ENCODE assay signal across 9 mouse cellular contexts in the genomic region with DNA sequence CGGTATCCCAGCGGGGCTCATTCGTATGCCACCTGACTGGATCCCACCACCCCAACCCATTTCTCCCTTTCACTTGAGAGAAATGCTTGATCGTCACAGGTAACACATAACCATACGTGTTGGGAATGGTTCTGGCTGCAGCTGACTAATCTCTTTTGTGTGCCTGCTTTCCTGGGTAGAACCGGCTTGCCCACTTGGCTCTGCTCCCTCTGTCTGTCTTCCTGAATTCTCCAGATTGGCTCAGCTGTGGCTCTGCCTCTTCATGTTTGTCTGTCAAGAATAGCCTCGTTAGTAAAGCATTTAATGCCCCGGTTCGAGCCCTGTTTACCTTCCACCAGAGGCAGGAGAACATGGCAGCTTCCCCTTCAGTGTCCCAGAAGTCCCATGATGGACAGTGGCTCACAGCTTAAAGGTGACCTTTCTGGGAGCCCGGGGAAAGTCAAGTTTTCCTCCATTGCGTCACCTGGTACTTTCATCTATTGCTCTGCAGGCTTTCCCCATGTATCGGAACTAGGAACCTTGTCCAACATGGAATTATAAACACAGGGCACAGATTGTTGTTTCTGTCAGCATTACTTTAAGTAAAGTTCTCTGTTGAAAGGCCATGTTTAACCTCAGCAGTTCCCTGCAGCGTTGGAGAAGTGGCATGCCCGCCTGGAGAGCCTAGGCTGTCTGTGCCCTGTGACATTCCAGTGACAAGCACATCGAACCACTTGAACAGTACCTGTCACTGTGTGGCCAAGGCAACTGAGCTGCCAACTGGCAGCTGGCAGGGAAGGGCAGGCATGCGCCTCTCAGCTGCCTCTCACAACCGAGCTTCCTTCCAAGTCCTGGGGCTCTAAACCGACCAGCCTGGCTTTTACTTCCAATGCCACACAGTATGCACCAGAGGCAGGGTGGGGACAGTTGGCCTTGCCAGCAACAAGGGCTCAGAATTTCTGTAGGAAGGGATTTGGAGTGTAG.
DNase-seq lines count a peak whose midpoint lies in the region; ATAC-seq and TF ChIP-seq lines count a peak whose summit lies in the region.
"Had no signal": no experiment of that assay in that cellular context is flagged by ENCODE, and none has a peak within 500 bp of the region (broad histone marks: within the 10 kb centered on the region; RNA-seq: fewer than 3 reads in every experiment).

No protein-coding gene starts in this region.

- H3K4me3 ChIP-seq in bone marrow macrophage, adult 2 months (ENCODE audit: insufficient read depth, low read length) = no peak overlapping the region
- no peak overlapping the region for H3K4me3 ChIP-seq in forebrain, embryonic 15.5 days
- no peak overlapping the region for H3K4me3 ChIP-seq in hindbrain, embryonic 14.5 days (replicated peaks; ENCODE audit: low read length)
- H3K4me3 ChIP-seq in myocyte = no peak overlapping the region
- H3K4me3 ChIP-seq in thymus, adult 2 months (ENCODE audit: control insufficient read depth, insufficient read depth, low read length) = no peak overlapping the region
- H3K4me3 ChIP-seq: limb, embryonic 13.5 days had no signal

- H3K4me1 ChIP-seq in bone marrow macrophage, adult 2 months (ENCODE audit: control insufficient read depth, insufficient read depth, low read length) = peaks cover 56% of the 10 kb centered on the region
- H3K4me1 ChIP-seq in forebrain, embryonic 15.5 days = peaks cover 19% of the 10 kb centered on the region
- H3K4me1 ChIP-seq in hindbrain, embryonic 14.5 days (replicated peaks; ENCODE audit: control insufficient read depth, insufficient read depth, low read length) = peaks cover 4% of the 10 kb centered on the region; the same call in 1 of the 2 replicates
- no peaks in the 10 kb centered on the region for H3K4me1 ChIP-seq in thymus, adult 2 months (replicated peaks; ENCODE audit: control insufficient read depth, insufficient read depth, low read length)

- no peak for TF ChIP-seq POLR2A in bone marrow macrophage, adult 2 months (IDR thresholded peaks at IDR 0.05; ENCODE audit: borderline replicate concordance, low read depth, low read length)
- TF ChIP-seq POLR2A in myocyte (IDR thresholded peaks at IDR 0.05; ENCODE audit: insufficient read length, low read depth) = no peak
- TF ChIP-seq POLR2A in thymus, adult 2 months (IDR thresholded peaks at IDR 0.05; ENCODE audit: control insufficient read depth, extremely low read depth, insufficient read depth, low read length, poor library complexity) = no peak

- H3ac ChIP-seq in myocyte (ENCODE audit: control insufficient read depth, insufficient read length) = no peak overlapping the region

- H3K4me2 ChIP-seq in forebrain, embryonic 15.5 days (replicated peaks) = no peak overlapping the region
- no peak overlapping the region for H3K4me2 ChIP-seq in hindbrain, embryonic 14.5 days (replicated peaks)
- H3K4me2 ChIP-seq in myocyte (ENCODE audit: low read depth) = no peak overlapping the region
- H3K4me2 ChIP-seq: limb, embryonic 13.5 days had no signal

- no peak for TF ChIP-seq CTCF in bone marrow macrophage, adult 2 months (IDR thresholded peaks at IDR 0.05; ENCODE audit: low read depth, low read length)
- TF ChIP-seq CTCF in thymus, adult 2 months (IDR thresholded peaks at IDR 0.05; ENCODE audit: borderline replicate concordance, control insufficient read depth, extremely low read depth, insufficient read depth, low read length, poor library complexity) = no peak

- peak overlapping the region; percentile 10 for H3K27ac ChIP-seq in bone marrow macrophage, adult 2 months (ENCODE audit: insufficient read depth, low read depth, low read length)
- H3K27ac ChIP-seq in forebrain, embryonic 15.5 days (replicated peaks) = peak overlapping the region; percentile 40
- H3K27ac ChIP-seq in hindbrain, embryonic 14.5 days = no peak overlapping the region
- no peak overlapping the region for H3K27ac ChIP-seq in thymus, adult 2 months (ENCODE audit: control insufficient read depth, insufficient read depth, low read length)
- H3K27ac ChIP-seq: limb, embryonic 13.5 days had no signal

- H3K9me3 ChIP-seq in forebrain, embryonic 15.5 days = no peaks in the 10 kb centered on the region
- no peaks in the 10 kb centered on the region for H3K9me3 ChIP-seq in hindbrain, embryonic 14.5 days (ENCODE audit: control insufficient read depth, low read length)
- H3K9me3 ChIP-seq: limb, embryonic 13.5 days had no signal

- H3K79me2 ChIP-seq in myocyte (ENCODE audit: control insufficient read depth, insufficient read depth) = no peaks in the 10 kb centered on the region

- DNase-seq in frontal cortex, postnatal 25 days (ENCODE audit: low spot score in 2 of 2) = no peak
- DNase-seq in hindbrain, embryonic 14.5 days (ENCODE audit: low spot score) = peak; percentile 35
- no peak for DNase-seq in urinary bladder, postnatal 25 days (ENCODE audit: low spot score)
- no peak for DNase-seq in thymus, adult 2 months

- H3K27me3 ChIP-seq in forebrain, embryonic 15.5 days = no peaks in the 10 kb centered on the region
- H3K27me3 ChIP-seq in hindbrain, embryonic 14.5 days (ENCODE audit: control insufficient read depth, insufficient read depth, low read length) = no peaks in the 10 kb centered on the region
- H3K27me3 ChIP-seq in myocyte (ENCODE audit: control insufficient read depth, insufficient read depth, insufficient read length) = no peaks in the 10 kb centered on the region
- H3K27me3 ChIP-seq in thymus, adult 2 months (ENCODE audit: control insufficient read depth, insufficient read depth, low read length) = no peaks in the 10 kb centered on the region
- H3K27me3 ChIP-seq: limb, embryonic 13.5 days had no signal

- ATAC-seq in frontal cortex, adult (ENCODE audit: low TSS enrichment) = peak; percentile 47
- ATAC-seq in forebrain, embryonic 15.5 days (replicated peaks) = peak; percentile 74
- ATAC-seq in hindbrain, embryonic 14.5 days (ENCODE audit: low FRiP score) = peak; percentile 48; the same call in 1 of the 2 replicates

- WGBS in forebrain, embryonic 15.5 days = 42% methylated on average over 18 of the region's 18 CpGs
- WGBS in hindbrain, embryonic 14.5 days = 59% methylated on average over 18 of the region's 18 CpGs
- 92% methylated on average over 18 of the region's 18 CpGs for WGBS in thymus, adult 2 months

- H3K36me3 ChIP-seq in forebrain, embryonic 15.5 days = no peaks in the 10 kb centered on the region
- no peaks in the 10 kb centered on the region for H3K36me3 ChIP-seq in hindbrain, embryonic 14.5 days (replicated peaks; ENCODE audit: control insufficient read depth, insufficient read depth)
- no peaks in the 10 kb centered on the region for H3K36me3 ChIP-seq in myocyte (ENCODE audit: control insufficient read depth, insufficient read depth)
- H3K36me3 ChIP-seq in thymus, adult 2 months (ENCODE audit: control insufficient read depth, insufficient read depth, low read length) = no peaks in the 10 kb centered on the region
- H3K36me3 ChIP-seq: limb, embryonic 13.5 days had no signal

- no peak overlapping the region for H3K9ac ChIP-seq in forebrain, embryonic 15.5 days (replicated peaks)
- no peak overlapping the region for H3K9ac ChIP-seq in hindbrain, embryonic 14.5 days
- H3K9ac ChIP-seq: limb, embryonic 13.5 days had no signal

TF ChIP-seq in myocyte, 11 proteins besides CTCF, POLR2A, EP300 and RAD21:
- TF ChIP-seq MYOG (IDR thresholded peaks at IDR 0.05; ENCODE audit: control insufficient read depth in 1 of 3, insufficient read depth in 1 of 3, insufficient read length in 2 of 3, low read depth in 2 of 3) (peak in 2 of 3 experiments; percentile 29 to 85), SRF (IDR thresholded peaks at IDR 0.05; ENCODE audit: control insufficient read depth, insufficient read length, low read depth) (no peak), MYOD1 (IDR thresholded peaks at IDR 0.05; ENCODE audit: control insufficient read depth in 1 of 3, insufficient read length in 2 of 3, low read depth in 2 of 3) (peak in 2 of 3 experiments; percentile 25 to 69), CEBPB (IDR thresholded peaks at IDR 0.05; ENCODE audit: insufficient read depth, poor library complexity, severe bottlenecking) (no peak), TCF12 (IDR thresholded peaks at IDR 0.05; ENCODE audit: insufficient read depth, poor library complexity, severe bottlenecking) (no peak), REST (IDR thresholded peaks at IDR 0.05; ENCODE audit: insufficient read depth, insufficient read length) (no peak), TCF3 (IDR thresholded peaks at IDR 0.05; ENCODE audit: insufficient read length, low read depth) (peak; percentile 62), MAX (IDR thresholded peaks at IDR 0.05; ENCODE audit: low read depth) (no peak), USF1 (IDR thresholded peaks at IDR 0.05; ENCODE audit: low read depth) (no peak), POLR2AphosphoS2 (IDR thresholded peaks at IDR 0.05; ENCODE audit: insufficient read length, low read depth) (no peak), E2F4 (IDR thresholded peaks at IDR 0.05; ENCODE audit: insufficient read depth) (no peak)

Comparison
In these comparisons a context has a peak if more than half of its experiments do, and no peak if none do; other contexts are left out.
1. H3K27ac ChIP-seq: peak in bone marrow macrophage, adult 2 months (single experiment) and forebrain, embryonic 15.5 days (single experiment); none in hindbrain, embryonic 14.5 days (single experiment) and thymus, adult 2 months (single experiment).
2. Peak in every context shown above with its lines, with median percentiles within 50 percentile points of each other: ATAC-seq.